Mouse (Mus musculus) kidney, adult 2 months (tissue): ENCODE results near the gene Ptpra.

Experiments
- CTCF ChIP-seq: fragments of 200-500 bp; conservative IDR thresholded peaks from 2 replicates; pipeline ENCODE4 v1.5.1; 2011; ENCODE audit warnings: low read depth, mild to moderate bottlenecking, control low read depth, low read length, moderate library complexity, mixed read lengths; ENCODE audit not compliant: insufficient read depth, insufficient read length
- POLR2A ChIP-seq: fragments of 200-500 bp; IDR thresholded peaks from one replicate; pipeline ENCODE4 v1.6.1; 2011; ENCODE audit warnings: low read depth, low read length, control low read depth

DNA sequence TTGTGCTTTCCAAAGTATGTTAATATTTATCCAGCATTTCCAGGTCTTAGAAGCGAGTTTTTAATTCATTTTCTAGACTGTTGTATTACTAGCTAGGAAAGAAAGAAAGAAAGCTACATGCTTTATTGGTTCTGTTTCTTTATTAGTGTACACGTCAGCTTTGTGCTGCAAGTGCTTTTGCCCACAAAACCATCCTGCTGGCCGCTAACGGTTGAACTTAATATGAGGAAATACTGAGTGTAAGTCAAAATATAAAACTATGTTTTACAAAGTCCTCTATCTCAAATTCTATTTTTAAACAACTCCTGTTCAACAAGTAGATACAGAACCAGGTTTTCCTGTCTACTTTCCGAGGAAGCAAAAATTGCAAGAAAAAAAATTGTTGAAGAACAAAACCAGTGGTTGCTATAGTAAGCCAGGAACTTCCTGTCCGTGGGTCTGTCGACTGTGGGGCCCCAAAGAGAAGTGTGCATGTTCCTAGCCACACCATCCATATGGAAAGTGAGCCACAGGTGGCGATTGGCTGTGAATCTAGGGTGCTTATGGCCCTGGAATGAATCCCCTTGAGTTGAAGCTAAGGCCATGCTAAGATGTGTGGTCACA, 22.9 kb downstream of the Ptpra start:
- TF ChIP-seq POLR2A (no peak), CTCF (no peak)
